ENCODE assay signal across 17 mouse cellular contexts in genomic region chr6:48681472-48682090, GRCm38 (mm10). TPM values are rescaled to one million over a fixed set of nuclear protein-coding genes. Genes with fewer than 3 reads are reported as not detected.
A peak's percentile ranks its signal among the peaks of the same experiment; 100 is the strongest.
DNase-seq lines count a peak whose midpoint lies in the region; ATAC-seq and TF ChIP-seq lines count a peak whose summit lies in the region.
"Had no signal": no experiment of that assay in that cellular context is flagged by ENCODE, and none has a peak within 500 bp of the region (broad histone marks: within the 10 kb centered on the region; RNA-seq: fewer than 3 reads in every experiment).

No protein-coding gene starts in this region.

- H3K9me3 ChIP-seq in kidney, embryonic 15.5 days (replicated peaks): no peaks in the 10 kb centered on the region
- no peaks in the 10 kb centered on the region for H3K9me3 ChIP-seq in kidney, embryonic 14.5 days (ENCODE audit: control insufficient read depth, low read length)
- H3K9me3 ChIP-seq: G1E; limb, embryonic 13.5 days; neural tube, embryonic 15.5 days had no signal

- no peak overlapping the region for H3K4me3 ChIP-seq in gastrocnemius, adult 2 months
- no peak overlapping the region for H3K4me3 ChIP-seq in kidney, embryonic 15.5 days (replicated peaks)
- no peak overlapping the region for H3K4me3 ChIP-seq in kidney, embryonic 14.5 days (ENCODE audit: low read length)
- H3K4me3 ChIP-seq: left cerebral cortex, adult 2 months; limb, embryonic 13.5 days; neural tube, embryonic 15.5 days had no signal

- H3K36me3 ChIP-seq in kidney, embryonic 15.5 days: no peaks in the 10 kb centered on the region
- no peaks in the 10 kb centered on the region for H3K36me3 ChIP-seq in kidney, embryonic 14.5 days (ENCODE audit: control insufficient read depth, insufficient read depth, low read length)
- H3K36me3 ChIP-seq in splenic B cell, adult 2 months (ENCODE audit: control insufficient read depth, insufficient read depth, low read length, poor library complexity, severe bottlenecking): peaks cover 6% of the 10 kb centered on the region
- H3K36me3 ChIP-seq: limb, embryonic 13.5 days; neural tube, embryonic 15.5 days had no signal

- no peak overlapping the region for H3K4me2 ChIP-seq in kidney, embryonic 15.5 days
- no peak overlapping the region for H3K4me2 ChIP-seq in kidney, embryonic 14.5 days (replicated peaks; ENCODE audit: low read depth, low read length)
- H3K4me2 ChIP-seq: hindbrain, embryonic 14.5 days; limb, embryonic 13.5 days; neural tube, embryonic 15.5 days had no signal

- no peak overlapping the region for H3K9ac ChIP-seq in kidney, embryonic 15.5 days
- no peak overlapping the region for H3K9ac ChIP-seq in kidney, embryonic 14.5 days (ENCODE audit: low read depth, low read length)
- H3K9ac ChIP-seq: forebrain, postnatal 0 days; hindbrain, embryonic 14.5 days; limb, embryonic 13.5 days; neural tube, embryonic 15.5 days had no signal

- WGBS in kidney, embryonic 15.5 days: 66% methylated on average over 3 of the region's 3 CpGs
- 73% methylated on average over 3 of the region's 3 CpGs for WGBS in kidney, embryonic 14.5 days

- no peak for TF ChIP-seq CTCF in gastrocnemius, adult 2 months (IDR thresholded peaks at IDR 0.05)

- H3K27me3 ChIP-seq in kidney, embryonic 15.5 days: no peaks in the 10 kb centered on the region
- H3K27me3 ChIP-seq in kidney, embryonic 14.5 days (ENCODE audit: control insufficient read depth, insufficient read depth, low read length): no peaks in the 10 kb centered on the region
- H3K27me3 ChIP-seq in splenic B cell, adult 2 months (ENCODE audit: control insufficient read depth, insufficient read depth, low read length, poor library complexity, severe bottlenecking): no peaks in the 10 kb centered on the region
- H3K27me3 ChIP-seq: limb, embryonic 13.5 days; neural tube, embryonic 15.5 days had no signal

- intact Hi-C loops in gastrocnemius, adult 2 months (cut with DNase I): loop anchor here (10.0 kb wide), 1 partner anchor 63 kb away; the partner anchor contains the start of gene Gimap5

- 0 out of 2 replicates have a peak, but pooled peaks cover 3% of the 10 kb centered on the region for H3K4me1 ChIP-seq in kidney, embryonic 15.5 days
- H3K4me1 ChIP-seq in kidney, embryonic 14.5 days (ENCODE audit: control insufficient read depth, insufficient read depth, low read length): no peaks in the 10 kb centered on the region
- H3K4me1 ChIP-seq: limb, embryonic 13.5 days; neural tube, embryonic 15.5 days had no signal

- ATAC-seq in kidney, embryonic 15.5 days (replicated peaks; ENCODE audit: low FRiP score): no peak
- ATAC-seq in kidney, embryonic 14.5 days (ENCODE audit: low FRiP score, low TSS enrichment): no peak
- no peak for ATAC-seq in erythroblast, adult 5-6 weeks (replicated peaks; ENCODE audit: low FRiP score, poor library complexity, severe bottlenecking)
- ATAC-seq: forebrain, postnatal 0 days had no signal

- DNase-seq in gastrocnemius, adult 2 months: no peak
- no peak for DNase-seq in gastrocnemius, postnatal 10 days
- peak; percentile 65 for DNase-seq in thymus, postnatal 0 days (ENCODE audit: low spot score)
- DNase-seq in thymus, postnatal 36 days: no peak
- DNase-seq in splenic B cell, adult 2 months (ENCODE audit: low read depth, low spot score): peak; percentile 58
- DNase-seq: adrenal gland, postnatal 36 days; cerebellum, adult 11 months; forebrain, postnatal 0 days had no signal

- peak overlapping the region; percentile 38; the same call in 1 of the 2 replicates for H3K27ac ChIP-seq in gastrocnemius, adult 2 months
- H3K27ac ChIP-seq in kidney, embryonic 15.5 days: peak overlapping the region; percentile 45
- no peak overlapping the region for H3K27ac ChIP-seq in kidney, embryonic 14.5 days (ENCODE audit: low read depth, low read length)
- H3K27ac ChIP-seq: hindbrain, embryonic 14.5 days; left cerebral cortex, adult 2 months; limb, embryonic 13.5 days; neural tube, embryonic 15.5 days had no signal

RNA-seq across cellular contexts. Expression of gene Gimap4, which starts 2.8 kb away (rescaled TPM):
- 1 to 10 TPM; 3.6 to 5.5 TPM for total RNA-seq in gastrocnemius, adult 2 months (2021)
- 10 to 100 TPM; 13.5 to 16.5 TPM for total RNA-seq in gastrocnemius, postnatal 10 days (2021)
- polyA plus RNA-seq in kidney, embryonic 15.5 days (2015; fragmentation: Nextera tagmentation; extraction: Ambion mirVana): 69.5 and 72.5 TPM in 2 replicates
- polyA plus RNA-seq in kidney, embryonic 14.5 days (2014; fragmentation: Nextera tagmentation; extraction: Ambion mirVana): 51.3 and 54.1 TPM in 2 replicates
- polyA plus RNA-seq in thymus, postnatal 0 days (2015; fragmentation: Nextera tagmentation; extraction: Ambion mirVana): 33.0 and 34.3 TPM in 2 replicates
- total RNA-seq in erythroblast, adult 5-6 weeks (2015; ENCODE audit: low replicate concordance): 2.7 and 3.3 TPM in 2 replicates
- 4.5 and 5.2 TPM in 2 replicates for total RNA-seq in erythroblast, adult 5-6 weeks (2017; ENCODE audit: low replicate concordance)
- total RNA-seq: G1E had no signal
- polyA plus RNA-seq: G1E had no signal

RNA-seq across cellular contexts. Expression of gene Gimap9, which starts 5.7 kb away (rescaled TPM):
- 1 to 10 TPM; 1.1 to 1.2 TPM for total RNA-seq in gastrocnemius, adult 2 months (2021)
- total RNA-seq in gastrocnemius, postnatal 10 days (2021): 1 to 10 TPM; 2.2 to 2.3 TPM
- 11.7 and 12.6 TPM in 2 replicates for polyA plus RNA-seq in kidney, embryonic 15.5 days (2015; fragmentation: Nextera tagmentation; extraction: Ambion mirVana)
- 9.9 and 13.4 TPM in 2 replicates for polyA plus RNA-seq in kidney, embryonic 14.5 days (2014; fragmentation: Nextera tagmentation; extraction: Ambion mirVana)
- polyA plus RNA-seq in thymus, postnatal 0 days (2015; fragmentation: Nextera tagmentation; extraction: Ambion mirVana): 164 and 172 TPM in 2 replicates
- 6.3 and 12.1 TPM in 2 replicates for total RNA-seq in erythroblast, adult 5-6 weeks (2015; ENCODE audit: low replicate concordance)
- 4.7 and 5.9 TPM in 2 replicates for total RNA-seq in erythroblast, adult 5-6 weeks (2017; ENCODE audit: low replicate concordance)

RNA-seq across cellular contexts. Expression of gene Gimap6, which starts 26.4 kb away (rescaled TPM):
- 10 to 100 TPM in 1 of 2 experiments, 1 to 10 TPM in 1; 8.4 to 13.8 TPM for total RNA-seq in gastrocnemius, adult 2 months (2021)
- 10 to 100 TPM; 24.2 to 29.4 TPM for total RNA-seq in gastrocnemius, postnatal 10 days (2021)
- polyA plus RNA-seq in kidney, embryonic 15.5 days (2015; fragmentation: Nextera tagmentation; extraction: Ambion mirVana): 50.6 and 51.3 TPM in 2 replicates
- polyA plus RNA-seq in kidney, embryonic 14.5 days (2014; fragmentation: Nextera tagmentation; extraction: Ambion mirVana): 42.7 and 49.9 TPM in 2 replicates
- polyA plus RNA-seq in thymus, postnatal 0 days (2015; fragmentation: Nextera tagmentation; extraction: Ambion mirVana): 184 TPM in 2 replicates
- 0.58 and 6.5 TPM in 2 replicates for total RNA-seq in erythroblast, adult 5-6 weeks (2015; ENCODE audit: low replicate concordance)
- total RNA-seq in erythroblast, adult 5-6 weeks (2017; ENCODE audit: low replicate concordance): 4.2 and 7.2 TPM in 2 replicates

RNA-seq across cellular contexts. Expression of gene Gimap8, which starts 34.5 kb away (rescaled TPM):
- 1 to 10 TPM; 2.4 to 3.2 TPM for total RNA-seq in gastrocnemius, adult 2 months (2021)
- total RNA-seq in gastrocnemius, postnatal 10 days (2021): 1 to 10 TPM; 4.0 to 7.4 TPM
- 3.3 and 3.8 TPM in 2 replicates for polyA plus RNA-seq in kidney, embryonic 15.5 days (2015; fragmentation: Nextera tagmentation; extraction: Ambion mirVana)
- 1.1 and 1.4 TPM in 2 replicates for polyA plus RNA-seq in kidney, embryonic 14.5 days (2014; fragmentation: Nextera tagmentation; extraction: Ambion mirVana)
- 11.8 and 12.8 TPM in 2 replicates for polyA plus RNA-seq in thymus, postnatal 0 days (2015; fragmentation: Nextera tagmentation; extraction: Ambion mirVana)
- 1.0 TPM in 1 of 2 replicates, not detected in the other for total RNA-seq in erythroblast, adult 5-6 weeks (2015; ENCODE audit: low replicate concordance)
- 0.26 and 2.5 TPM in 2 replicates for total RNA-seq in erythroblast, adult 5-6 weeks (2017; ENCODE audit: low replicate concordance)
- polyA plus RNA-seq: G1E had no signal

RNA-seq across cellular contexts. Expression of gene Gm28053, which starts 36.8 kb away (rescaled TPM):
- under 1 TPM in 1 of 2 experiments, not detected in 1; 0.84 TPM for total RNA-seq in gastrocnemius, adult 2 months (2021)
- total RNA-seq in gastrocnemius, postnatal 10 days (2021): 1 to 10 TPM; 2.1 to 5.2 TPM
- 2.7 and 3.3 TPM in 2 replicates for polyA plus RNA-seq in kidney, embryonic 15.5 days (2015; fragmentation: Nextera tagmentation; extraction: Ambion mirVana)
- 3.2 and 4.8 TPM in 2 replicates for polyA plus RNA-seq in kidney, embryonic 14.5 days (2014; fragmentation: Nextera tagmentation; extraction: Ambion mirVana)
- 11.0 and 13.9 TPM in 2 replicates for polyA plus RNA-seq in thymus, postnatal 0 days (2015; fragmentation: Nextera tagmentation; extraction: Ambion mirVana)
- total RNA-seq in erythroblast, adult 5-6 weeks (2015; ENCODE audit: low replicate concordance): not detected in 2 replicates
- 1.8 TPM in 1 of 2 replicates, not detected in the other for total RNA-seq in erythroblast, adult 5-6 weeks (2017; ENCODE audit: low replicate concordance)
- total RNA-seq: forebrain, postnatal 0 days; G1E; midbrain, postnatal 0 days had no signal
- polyA plus RNA-seq: forebrain, postnatal 0 days; G1E; midbrain, postnatal 0 days; neural tube, embryonic 15.5 days had no signal

Comparison
In these comparisons a context has a peak if more than half of its experiments do, and no peak if none do; other contexts are left out.
1. DNase-seq: peak in thymus, postnatal 0 days (single experiment) and splenic B cell, adult 2 months (single experiment); none in gastrocnemius, adult 2 months (single experiment), gastrocnemius, postnatal 10 days (single experiment) and thymus, postnatal 36 days (0 of 2).